Mouse (Mus musculus): ENCODE results near the gene Sult4a1.

GRCm38 (mm10) chr15:84124086-84124485, 18.5 kb upstream of the Sult4a1 start:
- TF ChIP-seq CTCF (IDR thresholded peaks at IDR 0.05; ENCODE audit: borderline replicate concordance, insufficient read depth, low read depth, low read length) (no peak), POLR2A (IDR thresholded peaks at IDR 0.05; ENCODE audit: borderline replicate concordance, insufficient read depth, low read length) (no peak)

All from cerebellum, adult 2 months (tissue).